Mouse (Mus musculus) bone marrow, adult 2 months (tissue): Measurements from ENCODE around the gene Olfr211. TPM values are rescaled to one million over a fixed set of nuclear protein-coding genes. Genes with fewer than 3 reads are reported as not detected.

ENCODE experiments used
- H3K27ac ChIP-seq: fragments of 200-500 bp; 2 replicates; pipeline ENCODE4 v1.5.1; 2012; ENCODE audit warnings: low read depth, mild to moderate bottlenecking, control low read depth, inconsistent platforms, low read length; ENCODE audit not compliant: control insufficient read depth, poor library complexity, insufficient read depth
- H3K4me1 ChIP-seq: fragments of 200-500 bp; 2 replicates; pipeline ENCODE4 v1.6.1; 2011; ENCODE audit warnings: low read length; ENCODE audit not compliant: control insufficient read depth, insufficient read depth
- H3K4me3 ChIP-seq: fragments of 200-500 bp; replicated peaks from 2 replicates; pipeline ENCODE3; 2011; ENCODE audit warnings: mild to moderate bottlenecking, low read depth, low read length, control low read depth; ENCODE audit not compliant: control insufficient read depth
- CTCF ChIP-seq: fragments of 200-500 bp; IDR thresholded peaks from 2 replicates; pipeline ENCODE4 v1.5.1; 2011; ENCODE audit warnings: low read length, control low read depth; ENCODE audit not compliant: control insufficient read depth, insufficient read depth
- POLR2A ChIP-seq: fragments of 200-500 bp; IDR thresholded peaks from 2 replicates; pipeline ENCODE4 v1.6.1; 2011; ENCODE audit warnings: low read depth, mild to moderate bottlenecking, control low read depth, low read length, borderline replicate concordance; ENCODE audit not compliant: control insufficient read depth
- whole genome bisulfite sequencing: fragments of 180-500 bp; shearing (Covaris S2); methylation state at CpG from one replicate; pipeline ENCODE4 v1.1.7; 2018; 5-methylcytosine and 5-hydroxymethylcytosine counted together
- polyA plus RNA-seq: library from polyadenylated mRNA; stranded (reverse); fragments of >200 nt; gene quantifications from 2 replicates; pipeline ENCODE4 v1.2.4, GENCODE M21; 2011; ENCODE audit warnings: low replicate concordance; ENCODE audit not compliant: missing spikeins, insufficient read depth, insufficient read length

Olfr211 gene
- polyA plus RNA-seq, 1 experiment = not detected

- 72% methylated on average over 1 of the region's 1 CpGs for WGBS
- no peak within 1 kb of the TSS for H3K27ac ChIP-seq
- no peak within 1 kb of the TSS for H3K4me3 ChIP-seq
- TF ChIP-seq POLR2A = no peak
- no peak for TF ChIP-seq CTCF
- H3K4me1 ChIP-seq = no peaks in the 10 kb centered on the region
Measured at GRCm38 (mm10) chr6:116538156-116538555, 49.3 kb downstream of the Olfr211 start, which contains the start of gene Olfr213. Gene Olfr213 (plus strand): TSS chr6:116538456.

GRCm38 (mm10) chr6:116542500-116542899 is 53.6 kb downstream of the Olfr211 start:
- no peak overlapping the region for H3K4me3 ChIP-seq
- no peaks in the 10 kb centered on the region for H3K4me1 ChIP-seq
- WGBS = 27% methylated on average over 2 of the region's 2 CpGs
- TF ChIP-seq POLR2A = no peak
- TF ChIP-seq CTCF = no peak
- H3K27ac ChIP-seq = no peak overlapping the region

Other genes with a start within 250 kb of the Olfr211 start
- 4.3 and 13.8 TPM in 2 replicates for gene Zfand4, start 224.9 kb upstream of the Olfr211 start, polyA plus RNA-seq
- gene March8, start 151.1 kb upstream of the Olfr211 start, polyA plus RNA-seq = 61.5 and 67.5 TPM in 2 replicates
- 16.1 and 17.9 TPM in 2 replicates for gene Alox5, start 27.9 kb upstream of the Olfr211 start, polyA plus RNA-seq
- gene Olfr212, start 17.4 kb downstream of the Olfr211 start, polyA plus RNA-seq = not detected in 2 replicates
- not detected in 2 replicates for gene Olfr213, start 49.4 kb downstream of the Olfr211 start, polyA plus RNA-seq
- gene Gm5580, start 62.0 kb downstream of the Olfr211 start, polyA plus RNA-seq = not detected in 2 replicates
- gene Olfr214, start 65.1 kb downstream of the Olfr211 start, polyA plus RNA-seq = not detected in 2 replicates
- not detected in 2 replicates for gene Olfr215, start 95.1 kb downstream of the Olfr211 start, polyA plus RNA-seq
- 7.1 and 12.1 TPM in 2 replicates for gene Zfp422, start 139.9 kb downstream of the Olfr211 start, polyA plus RNA-seq
- 11.9 and 15.0 TPM in 2 replicates for gene Depp1, start 161.5 kb downstream of the Olfr211 start, polyA plus RNA-seq
- gene Rassf4, start 184.9 kb downstream of the Olfr211 start, polyA plus RNA-seq = 8.8 and 18.3 TPM in 2 replicates
- not detected in 2 replicates for gene Tmem72, start 227.8 kb downstream of the Olfr211 start, polyA plus RNA-seq